Mouse (Mus musculus): ENCODE measurements around the gene Cdk11b.

GRCm38 (mm10) chr4:155630267-155630666, 5.6 kb downstream of the Cdk11b start:
- TF ChIP-seq POLR2A (IDR thresholded peaks at IDR 0.05; ENCODE audit: borderline replicate concordance, control insufficient read depth, low read depth, low read length): no peak
- TF ChIP-seq CTCF (IDR thresholded peaks at IDR 0.05; ENCODE audit: control insufficient read depth, insufficient read depth, low read length): no peak
